Mouse (Mus musculus) kidney, adult 2 months (tissue): Measurements from ENCODE around the gene Cap1. TPM values are rescaled to one million over a fixed set of nuclear protein-coding genes. Genes with fewer than 3 reads are reported as not detected.

Experiments
- DNase-seq: peaks from one replicate; pipeline ENCODE4 v3.0.0; 2021
- H3K27ac ChIP-seq: fragments of 200-500 bp; 2 replicates; pipeline ENCODE4 v1.5.1; 2012; ENCODE audit warnings: low read depth, low read length, control low read depth, inconsistent platforms; ENCODE audit not compliant: insufficient read depth
- H3K27me3 ChIP-seq: fragments of 200-500 bp; replicated peaks from 2 replicates; pipeline ENCODE4 v1.6.1; 2012; ENCODE audit warnings: mild to moderate bottlenecking, moderate library complexity, low read length, inconsistent platforms; ENCODE audit not compliant: control insufficient read depth, insufficient read depth
- H3K36me3 ChIP-seq: fragments of 200-500 bp; 2 replicates; pipeline ENCODE4 v1.6.1; 2012; ENCODE audit warnings: mild to moderate bottlenecking, moderate library complexity, low read length, inconsistent platforms; ENCODE audit not compliant: control insufficient read depth, insufficient read depth
- H3K4me1 ChIP-seq: fragments of 200-500 bp; 2 replicates; pipeline ENCODE4 v1.6.1; 2011; ENCODE audit warnings: low read length; ENCODE audit not compliant: control insufficient read depth, insufficient read depth
- H3K4me3 ChIP-seq: fragments of 200-500 bp; 2 replicates; pipeline ENCODE4 v1.5.1; 2011; ENCODE audit warnings: mild to moderate bottlenecking, low read depth, low read length, control low read depth; ENCODE audit not compliant: insufficient read depth
- CTCF ChIP-seq: fragments of 200-500 bp; conservative IDR thresholded peaks from 2 replicates; pipeline ENCODE4 v1.5.1; 2011; ENCODE audit warnings: low read depth, mild to moderate bottlenecking, control low read depth, low read length, moderate library complexity, mixed read lengths; ENCODE audit not compliant: insufficient read depth, insufficient read length
- POLR2A ChIP-seq: fragments of 200-500 bp; IDR thresholded peaks from one replicate; pipeline ENCODE4 v1.6.1; 2011; ENCODE audit warnings: low read depth, low read length, control low read depth
- WGBS: fragments of 180-500 bp; shearing (Covaris S2); methylation state at CpG from one replicate; pipeline ENCODE4 v1.1.7; 2018; 5-methylcytosine and 5-hydroxymethylcytosine counted together
- polyA plus RNA-seq: library from polyadenylated mRNA; depleted of rRNA; stranded (reverse); fragments of >200 nt; gene quantifications from 2 replicates; pipeline ENCODE4 v1.2.3, GENCODE M21; 2012

The Cap1 gene
- polyA plus RNA-seq, 1 experiment = 101 TPM

DNA sequence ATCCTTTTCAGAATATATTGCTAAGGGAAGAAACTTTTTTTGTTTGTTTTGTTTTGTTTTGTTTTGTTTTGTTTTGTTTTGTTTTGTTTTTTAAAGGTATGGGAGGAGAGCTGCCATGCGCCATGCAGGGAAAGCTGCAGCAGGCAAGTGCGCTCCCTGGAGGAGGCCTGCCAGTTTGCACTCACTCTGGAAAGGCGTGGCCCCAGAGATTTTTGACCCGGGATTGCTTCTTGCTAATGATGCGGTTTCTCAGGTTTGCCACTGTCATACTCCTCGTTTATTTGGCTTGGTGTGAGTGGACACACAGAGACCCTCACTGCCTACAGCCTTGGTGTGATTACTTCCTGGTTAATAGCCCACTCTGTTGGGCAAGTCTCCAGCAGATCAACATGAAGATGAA, 16.3 kb upstream of the Cap1 start:
- Histone ChIP-seq H3K36me3 (no peaks in the 10 kb centered on the region), H3K4me3 (no peak overlapping the region), H3K27me3 (no peaks in the 10 kb centered on the region), H3K4me1 (no peaks in the 10 kb centered on the region), H3K27ac (no peak overlapping the region)
- no peak for DNase-seq
- WGBS = 30% methylated on average over 6 of the region's 6 CpGs
- no peak for TF ChIP-seq POLR2A
- peak; percentile 56 for TF ChIP-seq CTCF

DNA sequence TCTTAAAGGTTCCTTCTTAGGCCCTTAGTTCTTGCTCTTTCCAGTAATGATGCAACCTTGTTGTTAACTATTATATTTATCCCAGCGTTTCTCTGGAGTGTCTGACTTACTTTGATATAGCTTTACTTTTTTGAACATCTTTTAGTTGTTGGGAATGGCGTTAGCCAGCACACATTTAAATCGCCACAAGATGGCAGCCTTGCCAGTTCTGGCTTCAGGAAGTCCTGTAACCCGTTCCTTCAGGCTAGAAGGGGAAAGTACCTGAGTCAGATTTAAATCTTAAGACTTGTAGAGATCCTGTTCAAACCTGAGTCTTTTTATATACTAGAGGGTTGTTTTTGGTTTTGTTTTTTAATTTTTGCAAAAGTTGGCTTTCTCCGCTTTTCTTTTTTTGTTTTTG, 12.5 kb upstream of the Cap1 start:
- Histone ChIP-seq H3K36me3 (no peaks in the 10 kb centered on the region), H3K4me1 (no peaks in the 10 kb centered on the region), H3K27me3 (no peaks in the 10 kb centered on the region), H3K27ac (no peak overlapping the region), H3K4me3 (no peak overlapping the region)
- TF ChIP-seq CTCF (peak; percentile 81), POLR2A (no peak)
- peak; percentile 79 for DNase-seq
- 16% methylated on average over 5 of the region's 5 CpGs for WGBS

DNA sequence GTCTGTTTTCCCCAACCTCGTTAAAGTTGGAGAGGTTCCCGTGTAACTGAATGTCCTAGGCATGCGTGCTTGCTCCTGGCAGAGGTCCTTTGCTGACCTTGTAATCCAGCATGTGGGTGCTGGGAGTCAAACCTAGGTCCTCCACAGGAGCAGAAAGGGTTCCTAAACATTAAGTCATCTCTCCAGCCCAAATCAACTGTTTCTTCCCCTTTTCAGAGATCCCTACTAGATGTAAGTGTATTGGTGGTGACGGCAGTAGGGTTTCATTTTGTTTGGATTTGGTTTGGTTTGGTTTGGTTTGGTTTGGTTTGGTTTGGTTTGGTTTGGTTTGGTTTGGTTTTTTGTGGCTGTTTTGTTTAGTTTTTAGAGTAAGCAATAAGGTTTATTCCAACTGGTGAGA, 11.9 kb upstream of the Cap1 start:
- TF ChIP-seq POLR2A = no peak
- no peak for TF ChIP-seq CTCF
- no peak overlapping the region for H3K4me3 ChIP-seq
- WGBS = 73% methylated on average over 4 of the region's 4 CpGs
- no peaks in the 10 kb centered on the region for H3K4me1 ChIP-seq
- no peak for DNase-seq
- no peak overlapping the region for H3K27ac ChIP-seq
- no peaks in the 10 kb centered on the region for H3K27me3 ChIP-seq
- no peaks in the 10 kb centered on the region for H3K36me3 ChIP-seq

DNA sequence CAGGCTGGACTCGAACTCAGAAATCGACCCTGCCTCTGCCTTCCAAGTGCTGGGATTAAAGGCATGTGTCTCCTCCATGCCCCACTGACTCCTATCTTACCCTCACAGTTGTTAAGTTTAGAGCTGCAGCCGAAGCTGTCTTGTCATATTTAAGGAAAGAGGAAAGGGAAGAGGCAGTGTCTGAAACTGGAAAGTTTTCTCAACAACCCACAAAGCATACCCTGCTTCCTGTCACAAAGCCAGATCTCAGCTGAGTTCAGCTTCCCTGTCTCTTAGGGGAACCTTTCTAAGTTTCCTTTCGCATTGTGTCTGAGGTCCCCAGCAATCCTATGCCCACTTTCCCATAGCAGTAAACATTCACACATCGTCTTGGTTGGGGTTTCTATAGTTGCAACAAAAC, 6.3 kb upstream of the Cap1 start:
- Histone ChIP-seq H3K27me3 (no peaks in the 10 kb centered on the region), H3K27ac (no peak overlapping the region), H3K4me3 (no peak overlapping the region), H3K36me3 (no peaks in the 10 kb centered on the region), H3K4me1 (no peaks in the 10 kb centered on the region)
- no peak for TF ChIP-seq CTCF
- peak; percentile 35 for DNase-seq
- 57% methylated on average over 5 of the region's 5 CpGs for WGBS

DNA sequence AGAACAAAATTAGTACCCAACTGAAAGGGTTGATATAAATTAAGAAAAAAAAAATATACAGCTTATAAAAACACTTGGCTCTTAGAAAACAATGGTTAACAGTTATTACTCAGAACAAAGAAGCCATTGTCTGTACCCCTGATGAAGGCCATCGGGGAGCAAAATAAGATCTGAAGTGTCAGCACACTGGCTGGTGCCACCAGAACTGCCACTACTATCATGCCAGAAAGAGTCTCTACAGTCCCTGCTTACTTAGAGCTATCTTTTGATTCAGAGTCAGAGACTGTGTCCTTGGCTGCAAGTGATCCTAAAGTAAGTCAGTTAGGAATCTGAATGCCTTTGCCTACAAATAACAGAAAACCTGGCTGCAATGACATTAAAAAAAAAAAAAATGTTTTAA, 5.7 kb upstream of the Cap1 start:
- WGBS = 38% methylated on average over 1 of the region's 1 CpGs
- Histone ChIP-seq H3K4me3 (no peak overlapping the region), H3K27ac (no peak overlapping the region), H3K4me1 (peaks cover 3% of the 10 kb centered on the region; the same call in 1 of the 2 replicates), H3K36me3 (no peaks in the 10 kb centered on the region), H3K27me3 (no peaks in the 10 kb centered on the region)
- no peak for TF ChIP-seq CTCF
- DNase-seq = no peak

DNA sequence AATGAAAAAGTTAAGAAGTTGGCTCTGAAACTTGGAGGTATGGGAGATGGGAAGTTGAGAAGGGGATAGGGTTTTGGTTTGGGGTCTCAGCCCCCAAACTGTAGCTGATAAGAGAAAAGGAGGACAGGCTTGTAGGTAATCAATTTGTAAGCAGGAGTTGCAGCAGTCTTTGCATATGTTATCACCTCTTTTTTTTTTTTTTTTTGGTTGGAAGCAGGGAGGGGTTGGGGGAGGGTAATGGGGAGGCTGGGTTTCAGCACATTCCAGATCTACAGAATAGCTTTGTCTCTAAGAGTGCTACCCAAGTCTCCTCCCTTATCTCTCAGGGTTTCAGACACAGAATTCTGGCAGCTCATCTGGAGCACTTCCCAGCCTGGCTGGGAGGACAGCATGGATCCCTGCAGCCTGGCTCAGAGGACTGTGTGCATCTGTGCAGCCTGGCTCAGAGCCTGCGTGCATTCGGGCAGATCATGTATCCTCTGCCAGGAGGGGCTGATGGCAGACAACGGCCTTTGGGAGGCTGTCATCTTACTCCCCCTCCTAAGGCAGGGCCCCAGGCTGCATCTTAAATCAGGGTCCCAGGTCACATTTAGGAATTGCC, 5.1 kb upstream of the Cap1 start:
- TF ChIP-seq CTCF = no peak
- no peak for TF ChIP-seq POLR2A
- peak; percentile 36 for DNase-seq
- Histone ChIP-seq H3K27ac (no peak overlapping the region), H3K27me3 (no peaks in the 10 kb centered on the region), H3K36me3 (no peaks in the 10 kb centered on the region), H3K4me1 (peaks cover 3% of the 10 kb centered on the region; the same call in 1 of the 2 replicates), H3K4me3 (no peak overlapping the region)
- WGBS = 21% methylated on average over 3 of the region's 3 CpGs

DNA sequence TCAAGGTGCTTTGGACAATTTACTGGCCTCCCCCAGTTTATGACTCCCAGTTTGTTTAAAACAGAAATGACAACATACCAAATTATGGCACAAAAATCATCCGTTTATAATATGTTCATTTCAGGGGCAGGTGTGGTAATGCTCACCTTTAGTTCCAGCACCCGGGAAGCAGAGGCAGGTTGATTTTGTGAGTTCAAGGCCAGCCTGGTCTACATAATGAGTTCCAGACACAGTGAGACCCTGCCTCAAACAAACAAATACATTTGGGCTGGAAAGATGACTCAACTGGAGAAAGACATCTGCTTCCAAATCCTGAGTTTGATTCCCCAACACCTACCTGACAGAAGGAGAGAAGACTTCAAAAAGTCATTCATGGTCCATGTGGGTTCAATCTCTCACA, 1.5 kb upstream of the Cap1 start:
- 82% methylated on average over 2 of the region's 2 CpGs for WGBS
- Histone ChIP-seq H3K27me3 (no peaks in the 10 kb centered on the region), H3K4me3 (no peak overlapping the region), H3K4me1 (peaks cover 18% of the 10 kb centered on the region), H3K27ac (peak overlapping the region; percentile 99; the same call in 1 of the 2 replicates), H3K36me3 (no peaks in the 10 kb centered on the region)
- no peak for TF ChIP-seq POLR2A
- no peak for TF ChIP-seq CTCF
- no peak for DNase-seq
